Mouse (Mus musculus) adrenal gland (tissue): ENCODE results near the gene R3hdm1.

ENCODE experiments used
- intact Hi-C: fragments of 180-260 bp; cut with DNase I; formaldehyde crosslinking; loops from one replicate; pipeline ENCODE4 v1.15.1; 2025
- microRNA-seq, 2 experiments: library from miRNA; unstranded; fragments of <30 nt; microRNA quantifications; one replicate each; pipeline ENCODE4; 2019

Gene R3hdm1

GRCm38 (mm10) chr1:128282924-128283323 lies 179.8 kb downstream of the R3hdm1 start:
- intact Hi-C loops, result loop anchor here (10.0 kb wide), 1 partner anchor 552 kb away; no protein-coding TSS in a partner anchor

DNA sequence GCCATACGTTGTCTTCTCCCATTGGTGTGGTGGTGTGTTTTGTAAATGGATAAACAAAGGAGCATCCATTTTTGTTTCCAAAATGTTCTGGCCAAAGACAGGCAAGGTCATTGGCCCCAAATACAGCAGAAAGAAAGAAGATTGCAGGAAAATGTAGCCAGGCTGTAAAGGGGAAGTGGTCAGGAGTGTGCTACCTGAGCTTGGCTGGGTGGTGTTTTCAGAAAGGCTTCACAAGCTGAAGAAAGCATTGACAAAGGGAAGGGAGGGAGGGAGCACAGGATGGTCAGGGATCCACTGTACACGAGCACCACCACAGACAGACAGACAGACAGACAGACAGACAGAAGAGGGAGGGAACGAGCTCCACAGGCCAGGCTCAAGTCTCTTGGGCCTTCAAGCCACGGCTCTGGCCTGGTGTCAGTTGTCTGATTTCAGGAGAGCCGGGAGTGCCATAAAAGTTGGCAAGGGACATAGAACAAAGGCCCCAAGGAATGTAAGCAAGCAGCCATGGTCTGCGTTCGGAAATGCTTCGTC lies 181.1 kb downstream of the R3hdm1 start:
- intact Hi-C loops, result loop anchor here (10.0 kb wide), 1 partner anchor 551 kb away; no protein-coding TSS in a partner anchor

GRCm38 (mm10) chr1:128285136-128285535 lies 182.0 kb downstream of the R3hdm1 start:
- intact Hi-C loops, result loop anchor here (10.0 kb wide), 1 partner anchor 550 kb away; no protein-coding TSS in a partner anchor

Small RNA genes lying within 50 kb of the gene (microRNA-seq; reads per million reads assigned to microRNA genes)
- gene Mir128-1, result 17.3 to 48.8 reads per million in 2 experiments
